Mouse (Mus musculus): ENCODE data around the gene Rhbdf2. TPM values are rescaled to one million over a fixed set of nuclear protein-coding genes. Genes with fewer than 3 reads are reported as not detected.
A peak's percentile ranks its signal among the peaks of the same experiment; 100 is the strongest.

The Rhbdf2 gene
- polyA plus RNA-seq, 1 experiment = not detected

DNA sequence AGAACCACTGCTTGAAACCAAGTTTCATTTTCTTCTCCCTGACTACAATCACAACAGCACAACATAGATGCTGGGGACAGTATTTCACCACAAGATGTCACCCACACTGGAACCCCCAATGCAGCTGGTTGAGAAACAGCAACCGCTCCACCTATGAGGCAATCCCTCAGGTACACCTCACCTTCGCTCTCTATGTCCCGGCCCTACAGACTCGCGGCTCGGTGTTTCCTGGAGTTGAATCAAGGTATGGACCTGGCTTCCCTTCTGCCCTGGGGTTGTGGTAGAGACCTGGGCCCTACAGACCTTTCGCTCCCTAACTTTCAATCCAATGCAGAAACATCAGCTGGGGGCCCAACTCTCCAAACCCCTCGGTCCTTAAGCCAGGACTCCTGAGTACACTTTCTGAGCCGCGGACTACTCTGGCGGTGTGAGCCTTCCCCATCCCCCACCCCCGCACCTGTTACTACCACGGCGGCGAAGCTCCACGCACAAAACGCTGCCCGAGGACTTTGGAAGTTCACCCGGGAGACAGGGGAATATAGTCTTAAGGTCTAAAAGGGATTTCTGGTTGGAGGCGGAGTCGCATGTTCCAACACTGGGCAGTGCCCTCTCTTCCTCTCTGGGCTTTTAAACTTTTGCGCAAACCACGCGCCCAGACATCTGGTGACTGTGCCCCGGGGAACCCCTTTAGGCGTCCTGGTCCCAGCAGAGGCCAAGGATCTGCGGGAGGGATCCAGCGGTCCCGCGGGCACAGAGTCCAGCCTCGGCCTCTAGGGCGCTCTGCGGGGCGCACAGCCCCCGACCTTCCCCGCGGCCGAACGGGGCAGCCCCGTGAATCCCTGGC, 3.3 kb downstream of the Rhbdf2 start:
- 21% methylated on average over 40 of the region's 40 CpGs for WGBS
- Histone ChIP-seq H3K4me1 (ENCODE audit: control insufficient read depth, insufficient read depth, low read length) (peaks cover 25% of the 10 kb centered on the region), H3K4me3 (ENCODE audit: insufficient read depth, low read depth, low read length) (peak overlapping the region; percentile 37), H3K27ac (ENCODE audit: insufficient read depth, low read depth, low read length) (no peak overlapping the region)
- TF ChIP-seq POLR2A (IDR thresholded peaks at IDR 0.05; ENCODE audit: insufficient read depth, low read depth, low read length) = no peak
- TF ChIP-seq CTCF (IDR thresholded peaks at IDR 0.05; ENCODE audit: insufficient read depth, low read depth, low read length) = no peak

DNA sequence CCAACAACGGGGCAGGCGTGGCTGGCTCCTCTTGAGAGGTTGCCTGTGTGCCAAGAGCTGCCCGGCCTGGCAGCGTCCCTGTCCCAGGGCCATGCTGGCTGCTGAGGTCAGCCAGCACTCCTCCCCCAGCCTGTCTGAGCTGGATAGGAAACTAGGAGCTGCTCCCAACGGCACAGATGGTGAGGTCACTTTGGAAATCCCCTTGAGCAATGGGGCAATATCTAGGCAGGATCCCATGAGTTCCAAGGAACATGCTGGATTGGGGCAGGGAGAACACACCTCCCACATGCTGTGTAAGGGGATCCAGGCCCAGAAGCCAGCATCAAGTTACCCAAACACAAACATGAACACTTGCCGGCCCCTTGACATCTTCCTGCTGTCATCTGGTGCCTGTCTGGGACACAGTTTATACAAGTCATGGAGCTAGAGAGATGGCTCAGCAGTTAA, 5.5 kb downstream of the Rhbdf2 start:
- peaks cover 25% of the 10 kb centered on the region for H3K4me1 ChIP-seq (ENCODE audit: control insufficient read depth, insufficient read depth, low read length)
- 50% methylated on average over 6 of the region's 6 CpGs for WGBS
- TF ChIP-seq POLR2A (IDR thresholded peaks at IDR 0.05; ENCODE audit: insufficient read depth, low read depth, low read length) (no peak), CTCF (IDR thresholded peaks at IDR 0.05; ENCODE audit: insufficient read depth, low read depth, low read length) (no peak)
- H3K4me3 ChIP-seq (ENCODE audit: insufficient read depth, low read depth, low read length) = no peak overlapping the region
- H3K27ac ChIP-seq (ENCODE audit: insufficient read depth, low read depth, low read length) = no peak overlapping the region

DNA sequence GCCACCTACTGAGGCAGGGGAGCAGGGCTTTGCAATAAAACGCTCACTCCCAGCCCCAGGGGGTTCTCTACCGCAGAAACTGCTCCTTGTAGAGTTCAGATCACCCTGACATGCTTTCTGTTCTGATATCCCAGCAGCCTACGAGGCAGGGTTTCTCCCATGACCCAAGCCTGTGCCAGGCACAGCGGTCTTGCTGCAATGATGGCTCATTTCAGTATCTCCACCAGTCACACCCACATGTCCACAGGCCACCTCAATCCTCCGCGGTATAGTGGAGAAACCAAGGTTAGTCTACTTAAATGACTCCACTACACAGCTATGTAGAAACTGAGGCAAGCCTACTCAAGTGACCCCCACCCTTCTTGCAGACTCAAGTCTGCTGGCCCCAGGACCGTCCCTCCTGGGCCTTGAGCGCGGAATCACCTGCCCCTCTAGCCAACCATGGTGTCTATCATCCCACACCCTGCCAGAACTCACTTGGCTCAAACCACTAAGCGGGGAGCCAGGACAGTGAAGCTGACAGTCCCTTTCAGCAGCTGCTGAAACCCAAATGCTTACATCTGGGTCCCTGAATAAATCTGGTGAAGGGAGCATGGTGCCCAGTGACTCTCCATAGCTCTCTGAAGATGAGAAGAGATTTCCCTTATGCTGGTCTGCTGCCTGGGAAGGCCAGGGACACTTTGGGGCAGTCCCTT, 6.1 kb downstream of the Rhbdf2 start:
- no peak for TF ChIP-seq CTCF (IDR thresholded peaks at IDR 0.05; ENCODE audit: insufficient read depth, low read depth, low read length)
- no peak for TF ChIP-seq POLR2A (IDR thresholded peaks at IDR 0.05; ENCODE audit: insufficient read depth, low read depth, low read length)
- WGBS = 86% methylated on average over 10 of the region's 10 CpGs
- peaks cover 26% of the 10 kb centered on the region for H3K4me1 ChIP-seq (ENCODE audit: control insufficient read depth, insufficient read depth, low read length)
- no peak overlapping the region for H3K4me3 ChIP-seq (ENCODE audit: insufficient read depth, low read depth, low read length)
- no peak overlapping the region for H3K27ac ChIP-seq (ENCODE audit: insufficient read depth, low read depth, low read length)

DNA sequence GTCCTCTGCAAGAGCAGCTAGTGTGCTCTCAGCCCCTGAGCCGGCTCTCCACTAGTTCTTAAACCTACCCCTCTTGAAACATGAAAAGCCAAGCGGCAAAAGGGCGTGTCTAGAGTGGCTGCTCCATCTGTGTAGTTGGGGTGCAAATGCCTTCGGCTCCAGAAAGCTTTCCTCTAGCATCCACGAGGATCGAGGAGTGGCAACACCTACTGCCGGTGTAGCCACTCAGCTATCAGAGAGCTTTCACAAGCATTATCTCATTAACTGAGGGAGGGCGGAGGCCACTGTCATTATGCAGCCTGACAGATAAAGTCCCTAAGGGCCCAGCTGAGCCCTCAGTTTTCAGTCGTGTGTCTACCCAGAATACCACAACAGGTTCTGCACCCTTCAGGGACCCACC, 6.7 kb downstream of the Rhbdf2 start:
- Histone ChIP-seq H3K27ac (ENCODE audit: insufficient read depth, low read depth, low read length) (no peak overlapping the region), H3K4me1 (ENCODE audit: control insufficient read depth, insufficient read depth, low read length) (peaks cover 29% of the 10 kb centered on the region), H3K4me3 (ENCODE audit: insufficient read depth, low read depth, low read length) (no peak overlapping the region)
- TF ChIP-seq CTCF (IDR thresholded peaks at IDR 0.05; ENCODE audit: insufficient read depth, low read depth, low read length) (no peak), POLR2A (IDR thresholded peaks at IDR 0.05; ENCODE audit: insufficient read depth, low read depth, low read length) (no peak)
- WGBS = 43% methylated on average over 9 of the region's 9 CpGs

DNA sequence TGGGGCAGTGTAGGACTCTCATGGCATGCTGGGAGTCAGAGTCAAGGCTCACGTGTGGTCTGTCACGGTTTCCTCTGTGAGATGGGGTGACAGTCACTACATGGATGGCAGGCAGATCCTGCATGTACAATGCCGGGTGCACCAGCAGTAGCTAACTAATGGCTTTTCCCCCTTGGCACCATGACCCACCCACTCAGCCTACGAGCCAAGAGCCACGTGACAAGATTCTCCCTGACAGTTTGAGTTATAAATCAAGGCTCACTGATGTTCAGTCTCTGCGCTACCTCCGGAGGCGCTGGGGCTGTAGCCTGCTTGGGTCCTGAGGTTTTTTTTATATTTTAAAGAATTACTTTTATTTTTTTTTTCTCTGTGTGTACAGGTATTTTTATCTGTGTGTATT, 7.3 kb downstream of the Rhbdf2 start:
- H3K4me3 ChIP-seq (ENCODE audit: insufficient read depth, low read depth, low read length) = no peak overlapping the region

DNA sequence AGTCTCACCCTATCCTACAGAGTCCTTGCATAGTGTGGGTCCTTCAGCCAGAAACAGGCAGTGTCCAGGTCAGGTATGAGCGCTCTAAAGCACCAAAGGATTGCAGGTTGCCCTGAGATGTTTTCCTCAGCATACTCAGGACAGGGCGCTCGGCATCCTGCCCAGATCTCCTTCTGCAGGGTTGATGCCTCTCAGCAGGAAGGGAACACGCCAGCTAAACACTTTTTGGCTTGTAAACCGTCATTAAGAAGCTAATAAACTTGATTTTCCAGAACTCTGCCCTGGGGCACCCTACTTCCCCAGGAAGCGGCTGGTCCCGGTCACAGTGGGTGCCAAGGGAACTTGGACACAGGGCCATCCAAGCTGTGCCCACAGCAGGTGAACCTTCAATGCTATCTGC, 7.7 kb downstream of the Rhbdf2 start:
- TF ChIP-seq CTCF (IDR thresholded peaks at IDR 0.05; ENCODE audit: insufficient read depth, low read depth, low read length) (no peak), POLR2A (IDR thresholded peaks at IDR 0.05; ENCODE audit: insufficient read depth, low read depth, low read length) (no peak)
- H3K4me1 ChIP-seq (ENCODE audit: control insufficient read depth, insufficient read depth, low read length) = peaks cover 23% of the 10 kb centered on the region
- H3K27ac ChIP-seq (ENCODE audit: insufficient read depth, low read depth, low read length) = no peak overlapping the region
- H3K4me3 ChIP-seq (ENCODE audit: insufficient read depth, low read depth, low read length) = no peak overlapping the region
- 77% methylated on average over 7 of the region's 7 CpGs for WGBS

More for the DNA sequence above, 7.3 kb downstream of the Rhbdf2 start:
- TF ChIP-seq CTCF (IDR thresholded peaks at IDR 0.05; ENCODE audit: insufficient read depth, low read depth, low read length) (no peak), POLR2A (IDR thresholded peaks at IDR 0.05; ENCODE audit: insufficient read depth, low read depth, low read length) (no peak)
- Histone ChIP-seq H3K27ac (ENCODE audit: insufficient read depth, low read depth, low read length) (no peak overlapping the region), H3K4me1 (ENCODE audit: control insufficient read depth, insufficient read depth, low read length) (peaks cover 27% of the 10 kb centered on the region)
- 57% methylated on average over 8 of the region's 8 CpGs for WGBS

DNA sequence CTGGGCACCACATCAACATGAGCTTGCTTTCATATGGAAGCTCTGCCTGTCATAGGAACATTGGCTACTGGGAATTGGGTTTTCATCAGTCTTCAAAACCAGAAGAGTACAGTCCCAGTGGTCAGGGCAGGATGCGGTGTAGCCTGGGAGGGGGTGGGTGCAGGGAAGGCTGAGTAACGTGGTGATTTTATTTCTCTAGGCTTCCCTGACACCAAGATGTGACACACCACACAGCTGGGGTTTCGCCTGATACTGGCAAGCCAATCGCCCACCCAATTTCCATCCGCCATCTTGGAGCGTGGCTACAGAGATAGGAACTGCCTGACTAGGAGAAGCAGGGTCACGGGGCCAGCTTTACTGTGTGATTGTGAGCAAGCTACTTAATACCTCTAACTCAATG, 8.2 kb downstream of the Rhbdf2 start:
- WGBS = 87% methylated on average over 7 of the region's 7 CpGs
- Histone ChIP-seq H3K4me3 (ENCODE audit: insufficient read depth, low read depth, low read length) (no peak overlapping the region), H3K27ac (ENCODE audit: insufficient read depth, low read depth, low read length) (no peak overlapping the region), H3K4me1 (ENCODE audit: control insufficient read depth, insufficient read depth, low read length) (peaks cover 18% of the 10 kb centered on the region)
- no peak for TF ChIP-seq POLR2A (IDR thresholded peaks at IDR 0.05; ENCODE audit: insufficient read depth, low read depth, low read length)
- TF ChIP-seq CTCF (IDR thresholded peaks at IDR 0.05; ENCODE audit: insufficient read depth, low read depth, low read length) = no peak

DNA sequence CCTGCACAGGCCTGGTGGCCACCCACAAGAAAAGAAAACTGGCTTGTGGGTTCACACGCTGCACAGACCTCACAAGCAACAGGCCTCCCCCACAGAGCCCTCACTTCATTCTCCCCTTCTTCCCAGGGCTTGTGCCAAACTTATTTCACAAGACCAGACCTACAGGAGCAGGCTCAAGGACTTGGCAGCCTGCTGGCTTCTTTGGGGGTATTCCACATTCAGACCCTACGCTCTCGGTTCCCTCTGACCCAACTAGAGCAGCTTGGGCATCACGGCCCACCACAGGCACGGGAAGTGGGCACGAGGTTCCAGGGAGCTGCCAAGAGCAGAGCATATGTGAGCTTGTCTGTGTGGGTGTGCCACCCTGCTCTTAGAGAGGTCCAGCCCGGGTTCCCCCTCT, 9.2 kb downstream of the Rhbdf2 start:
- TF ChIP-seq POLR2A (IDR thresholded peaks at IDR 0.05; ENCODE audit: insufficient read depth, low read depth, low read length) (no peak), CTCF (IDR thresholded peaks at IDR 0.05; ENCODE audit: insufficient read depth, low read depth, low read length) (no peak)

More for the DNA sequence above, 9.2 kb downstream of the Rhbdf2 start:
- no peak overlapping the region for H3K4me3 ChIP-seq (ENCODE audit: insufficient read depth, low read depth, low read length)
- H3K4me1 ChIP-seq (ENCODE audit: control insufficient read depth, insufficient read depth, low read length) = peaks cover 14% of the 10 kb centered on the region
- no peak overlapping the region for H3K27ac ChIP-seq (ENCODE audit: insufficient read depth, low read depth, low read length)
- WGBS = 47% methylated on average over 7 of the region's 7 CpGs

All from olfactory bulb, adult 2 months (tissue).